Mouse (Mus musculus): ENCODE measurements around the gene Fancd2os.

The Fancd2os gene

DNA sequence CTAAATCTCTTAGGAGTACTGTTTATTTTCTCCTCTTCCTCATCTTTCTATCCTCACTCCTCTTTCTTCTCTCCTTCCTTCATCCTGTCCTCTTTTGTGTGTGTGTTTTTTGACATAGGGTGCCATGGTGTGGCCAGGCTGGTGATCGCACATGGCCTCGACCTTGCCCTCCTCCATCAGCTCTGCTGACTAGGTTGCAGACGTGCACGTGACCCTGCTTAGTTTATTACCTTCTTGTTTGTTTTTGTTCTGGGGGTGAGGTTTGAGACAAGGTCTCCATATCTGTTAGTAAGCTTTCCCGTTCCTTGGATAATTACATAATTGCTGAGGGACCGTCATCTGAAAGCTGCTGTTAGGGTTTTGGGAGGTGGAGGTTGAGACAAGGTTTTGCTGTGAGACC lies 8.4 kb upstream of the Fancd2os start:
- in situ Hi-C loops (cut with MboI; ENCODE audit: low sequenced_read_pairs), result no loop called here

DNA sequence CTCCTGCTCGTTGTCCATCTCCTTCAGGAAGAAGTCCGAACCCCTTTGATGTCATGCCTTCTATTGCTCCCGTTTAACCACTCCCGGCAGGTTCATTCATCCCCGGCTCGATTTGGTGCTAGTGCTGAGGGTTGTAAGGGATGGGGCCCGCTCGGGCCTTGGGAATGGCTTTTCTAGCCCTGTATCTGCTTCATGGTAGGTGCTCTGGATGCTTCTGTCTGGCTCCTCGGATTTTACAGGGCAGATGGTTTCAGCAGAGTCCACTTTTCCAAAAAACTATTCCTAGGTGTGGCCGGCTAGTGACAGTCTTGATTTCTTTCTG lies 4.7 kb upstream of the Fancd2os start:
- in situ Hi-C loops (cut with MboI; ENCODE audit: low sequenced_read_pairs), result no loop called here

DNA sequence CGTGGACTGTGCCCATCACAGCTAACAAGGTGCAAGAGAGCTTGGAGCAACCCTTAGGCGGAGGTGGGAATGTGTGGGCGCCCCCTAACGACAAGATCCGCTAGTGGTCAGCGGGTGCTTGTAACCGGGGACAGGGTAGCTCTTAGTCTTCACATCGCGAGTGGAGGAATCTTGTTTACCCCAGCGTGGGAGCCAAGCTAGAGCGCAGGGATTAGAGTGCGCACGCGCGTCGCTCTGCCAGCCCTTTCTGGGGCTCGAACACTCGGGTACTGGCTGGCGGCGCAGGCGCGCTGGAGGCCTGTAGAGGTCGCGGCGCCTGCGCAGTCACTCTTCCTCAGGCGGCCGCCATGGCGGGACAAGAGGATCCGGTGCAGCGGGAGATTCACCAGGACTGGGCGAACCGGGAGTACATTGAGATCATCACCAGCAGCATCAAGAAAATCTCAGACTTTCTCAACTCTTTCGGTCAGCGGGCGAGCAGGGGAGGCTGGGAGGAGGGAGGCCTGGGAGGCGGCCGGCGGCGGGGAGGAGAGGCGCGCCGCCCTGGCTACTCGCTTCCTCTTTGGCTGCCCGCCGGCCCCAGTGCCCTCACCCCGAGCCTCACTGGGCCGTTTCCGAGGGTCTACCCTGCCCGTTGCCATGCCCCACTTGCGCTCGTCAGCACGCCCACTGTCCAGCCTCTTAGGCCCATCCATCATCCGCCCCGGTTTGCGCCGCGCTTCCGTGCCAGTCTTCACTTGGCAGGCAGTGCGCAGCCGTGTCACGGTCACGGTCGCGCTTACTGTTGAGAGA lies 4.1 kb upstream of the Fancd2os start, which contains the start of gene Brk1:
Brk1 (plus strand) TSS at position 341 of the 792 bp plus-strand sequence.
- in situ Hi-C loops (cut with MboI; ENCODE audit: low sequenced_read_pairs), result no loop called here

DNA sequence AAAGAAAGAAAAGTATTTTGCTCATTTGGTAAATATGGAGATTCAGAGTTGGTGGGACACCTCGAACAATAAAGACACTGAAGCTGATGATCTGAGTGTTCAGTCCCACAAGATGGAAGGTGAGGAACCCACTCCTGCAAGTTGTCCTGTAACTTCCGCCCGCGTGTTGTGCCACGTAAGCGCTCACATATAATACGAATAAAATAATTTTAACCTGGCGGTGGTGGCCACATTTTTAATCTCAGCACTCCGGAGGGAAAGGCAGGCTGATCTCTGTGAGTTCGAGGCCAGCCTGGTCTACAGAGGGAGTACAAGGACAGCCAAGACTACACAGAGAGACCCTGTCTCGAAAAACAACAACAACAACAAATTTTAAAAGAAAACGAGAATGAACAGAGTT lies 3.5 kb upstream of the Fancd2os start:
- in situ Hi-C loops (cut with MboI; ENCODE audit: low sequenced_read_pairs), result no loop called here

GRCm38 (mm10) chr6:113602821-113603220 lies 2.3 kb upstream of the Fancd2os start:
- in situ Hi-C loops (cut with MboI; ENCODE audit: low sequenced_read_pairs), result no loop called here

DNA sequence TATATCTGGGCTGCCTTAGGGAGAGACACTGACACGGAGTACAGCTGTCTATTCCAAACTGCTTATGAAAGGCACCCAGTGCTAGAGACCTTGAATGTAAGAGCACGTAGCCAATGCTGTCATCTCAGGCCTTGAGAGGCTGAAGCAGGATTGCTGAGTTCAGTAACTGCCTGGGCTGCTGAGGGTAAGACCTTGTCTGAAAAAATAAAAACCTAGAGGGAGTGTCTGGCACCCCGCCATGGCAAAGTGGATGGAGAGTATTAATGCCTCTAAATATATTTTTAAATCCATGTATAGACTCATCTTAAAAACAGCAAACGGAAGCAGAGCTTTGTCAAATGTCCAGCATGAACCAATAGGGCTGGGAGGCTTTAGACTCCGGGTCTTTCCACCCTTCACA lies 682 bp downstream of the Fancd2os start:
- in situ Hi-C loops (cut with MboI; ENCODE audit: low sequenced_read_pairs), result no loop called here

DNA sequence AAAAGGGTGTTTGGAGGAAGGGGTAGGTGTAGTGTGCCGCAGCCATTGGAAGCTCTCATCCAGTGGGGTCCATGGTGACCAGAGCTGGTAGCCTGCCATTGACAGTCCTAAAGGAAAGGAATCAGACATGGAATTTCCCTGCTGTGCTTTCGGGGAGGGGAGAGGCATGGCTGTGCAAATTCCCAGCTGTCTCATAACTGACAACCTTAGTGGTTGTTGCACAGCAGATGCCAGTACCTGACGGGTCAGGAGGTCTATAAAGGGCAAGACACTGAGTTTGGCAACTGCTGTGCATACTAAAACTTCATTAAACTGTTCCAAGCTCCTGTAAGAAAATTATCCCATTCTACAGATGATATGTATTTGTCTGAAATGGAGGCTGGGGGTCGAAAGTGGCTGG lies 2.6 kb downstream of the Fancd2os start:
- in situ Hi-C loops (cut with MboI; ENCODE audit: low sequenced_read_pairs), result no loop called here

DNA sequence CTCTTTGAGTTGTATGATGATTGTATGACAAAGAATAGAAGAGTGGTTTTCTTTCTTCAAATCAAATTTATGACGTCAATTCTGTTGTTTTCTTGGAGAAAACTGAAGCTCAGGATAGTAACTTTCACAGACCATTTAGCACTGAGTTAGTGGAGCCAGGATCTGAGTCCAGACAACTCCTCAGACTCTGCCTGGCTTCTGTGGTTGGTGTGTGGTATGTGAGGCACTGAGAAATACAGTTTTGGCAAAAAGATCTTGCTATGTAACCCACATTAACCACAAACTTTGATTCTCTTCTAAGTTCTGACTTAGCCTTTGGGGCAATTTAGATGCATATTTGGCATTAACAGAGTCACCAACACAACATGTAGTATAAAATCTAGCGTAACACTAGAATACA lies 7.9 kb downstream of the Fancd2os start:
- in situ Hi-C loops (cut with MboI; ENCODE audit: low sequenced_read_pairs), result no loop called here

GRCm38 (mm10) chr6:113586466-113587183 lies 13.9 kb downstream of the Fancd2os start:
- in situ Hi-C loops (cut with MboI; ENCODE audit: low sequenced_read_pairs), result no loop called here

- in situ Hi-C loops (cut with MboI; ENCODE audit: low sequenced_read_pairs), result no loop called here
These were observed 15.4 kb downstream of the Fancd2os start for GRCm38 (mm10) chr6:113585065-113585464.

- in situ Hi-C loops (cut with MboI; ENCODE audit: low sequenced_read_pairs), result no loop called here
These were observed 17.5 kb downstream of the Fancd2os start for GRCm38 (mm10) chr6:113583023-113583422.

- in situ Hi-C loops (cut with MboI; ENCODE audit: low sequenced_read_pairs), result no loop called here
These were observed 21.2 kb downstream of the Fancd2os start for GRCm38 (mm10) chr6:113579306-113579705.

DNA sequence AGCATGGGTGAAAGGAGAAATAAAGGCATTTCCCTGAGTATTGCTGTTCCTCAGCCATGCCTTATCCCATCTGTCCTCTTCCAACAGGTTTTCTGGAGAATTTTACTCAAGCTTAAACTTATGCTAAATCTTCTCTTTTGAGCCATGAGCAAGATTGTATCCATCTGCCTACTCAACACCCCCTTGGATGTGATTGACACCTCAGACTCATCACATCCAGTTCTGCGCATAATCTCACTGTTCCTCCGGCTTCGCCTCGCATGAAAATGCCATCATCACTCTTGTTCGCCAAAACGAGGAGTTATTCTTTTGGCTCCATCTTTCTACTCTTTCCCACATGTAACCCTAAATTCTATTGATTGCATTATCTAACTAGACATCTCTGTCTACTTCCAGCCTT lies 24.5 kb downstream of the Fancd2os start:
- in situ Hi-C loops (cut with MboI; ENCODE audit: low sequenced_read_pairs), result no loop called here

GRCm38 (mm10) chr6:113564557-113564956 lies 36.0 kb downstream of the Fancd2os start:
- in situ Hi-C loops (cut with MboI; ENCODE audit: low sequenced_read_pairs), result no loop called here

DNA sequence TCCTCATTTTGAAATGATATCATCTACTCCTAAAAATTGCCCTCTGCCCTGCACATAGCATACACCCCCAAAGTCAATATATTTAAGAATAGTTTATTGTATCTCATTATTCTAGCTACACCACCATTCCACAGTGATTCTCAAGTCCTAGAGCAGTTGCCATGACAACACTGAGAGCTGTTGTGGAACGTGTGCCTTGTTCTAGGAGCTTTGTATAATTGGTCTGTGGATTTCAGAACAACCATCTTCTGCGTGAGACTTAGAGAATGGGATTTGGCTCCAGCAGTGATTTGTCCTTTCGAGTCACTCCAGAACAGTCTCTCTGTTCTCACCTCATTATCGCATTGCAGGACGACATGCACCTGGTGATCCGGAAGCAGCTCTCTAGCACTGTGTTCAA lies 40.8 kb downstream of the Fancd2os start:
- in situ Hi-C loops (cut with MboI; ENCODE audit: low sequenced_read_pairs), result no loop called here
